Mouse (Mus musculus) kidney, adult 11 months (tissue): ENCODE data around the gene Tctex1d1.

Experiments
- DNase-seq: peaks from one replicate; pipeline ENCODE4 v3.0.0; 2022

Tctex1d1 gene

GRCm38 (mm10) chr4:102978440-102978839 is at the start of gene Tctex1d1:
Gene Tctex1d1, plus strand, starts transcription at chr4:102978606.
- no peak for DNase-seq

GRCm38 (mm10) chr4:102929491-102929890 is 48.9 kb upstream of the Tctex1d1 start:
- no peak for DNase-seq

- no peak for DNase-seq
Observed at GRCm38 (mm10) chr4:102930679-102931078, 47.7 kb upstream of the Tctex1d1 start.

GRCm38 (mm10) chr4:102940266-102940665 is 38.1 kb upstream of the Tctex1d1 start:
- no peak for DNase-seq

GRCm38 (mm10) chr4:102940738-102941137 is 37.7 kb upstream of the Tctex1d1 start:
- no peak for DNase-seq

GRCm38 (mm10) chr4:102944325-102944724 is 34.1 kb upstream of the Tctex1d1 start:
- no peak for DNase-seq

- no peak for DNase-seq
Observed at GRCm38 (mm10) chr4:102952476-102952875, 25.9 kb upstream of the Tctex1d1 start.

- DNase-seq, result no peak
Observed at GRCm38 (mm10) chr4:102955294-102955956, 23.0 kb upstream of the Tctex1d1 start.

GRCm38 (mm10) chr4:102959409-102959808 is 19.0 kb upstream of the Tctex1d1 start:
- DNase-seq, result no peak

- no peak for DNase-seq
Observed at GRCm38 (mm10) chr4:102964174-102964573, 14.2 kb upstream of the Tctex1d1 start.

GRCm38 (mm10) chr4:102967811-102968210 is 10.6 kb upstream of the Tctex1d1 start:
- no peak for DNase-seq

GRCm38 (mm10) chr4:102969599-102969998 is 8.8 kb upstream of the Tctex1d1 start:
- no peak for DNase-seq

GRCm38 (mm10) chr4:102971159-102971558 is 7.2 kb upstream of the Tctex1d1 start:
- no peak for DNase-seq

GRCm38 (mm10) chr4:102972071-102972470 is 6.3 kb upstream of the Tctex1d1 start:
- DNase-seq, result no peak

GRCm38 (mm10) chr4:102974172-102974571 is 4.2 kb upstream of the Tctex1d1 start:
- no peak for DNase-seq

GRCm38 (mm10) chr4:102976290-102977275 is 1.8 kb upstream of the Tctex1d1 start:
- DNase-seq, result no peak

- no peak for DNase-seq
Observed at GRCm38 (mm10) chr4:102977778-102978321, 556 bp upstream of the Tctex1d1 start.

GRCm38 (mm10) chr4:102979385-102979784 is 979 bp downstream of the Tctex1d1 start:
- no peak for DNase-seq

- no peak for DNase-seq
Observed at GRCm38 (mm10) chr4:102981709-102982108, 3.3 kb downstream of the Tctex1d1 start.

- DNase-seq, result no peak
Observed at GRCm38 (mm10) chr4:102986173-102986572, 7.8 kb downstream of the Tctex1d1 start.

- DNase-seq, result peak; percentile 7
Observed at GRCm38 (mm10) chr4:102986917-102987316, 8.5 kb downstream of the Tctex1d1 start.

GRCm38 (mm10) chr4:102987325-102987724 is 8.9 kb downstream of the Tctex1d1 start:
- DNase-seq, result no peak

- DNase-seq, result no peak
Observed at GRCm38 (mm10) chr4:102987756-102988155, 9.3 kb downstream of the Tctex1d1 start.

- no peak for DNase-seq
Observed at GRCm38 (mm10) chr4:102988526-102988925, 10.1 kb downstream of the Tctex1d1 start.
